Mouse (Mus musculus): ENCODE data around the gene Kcmf1.
"Not testable (repeated sequence)": the region's sequence is repeated elsewhere in the genome, so short reads cannot be mapped to it uniquely, and the experiment has no call there.

The Kcmf1 gene

DNA sequence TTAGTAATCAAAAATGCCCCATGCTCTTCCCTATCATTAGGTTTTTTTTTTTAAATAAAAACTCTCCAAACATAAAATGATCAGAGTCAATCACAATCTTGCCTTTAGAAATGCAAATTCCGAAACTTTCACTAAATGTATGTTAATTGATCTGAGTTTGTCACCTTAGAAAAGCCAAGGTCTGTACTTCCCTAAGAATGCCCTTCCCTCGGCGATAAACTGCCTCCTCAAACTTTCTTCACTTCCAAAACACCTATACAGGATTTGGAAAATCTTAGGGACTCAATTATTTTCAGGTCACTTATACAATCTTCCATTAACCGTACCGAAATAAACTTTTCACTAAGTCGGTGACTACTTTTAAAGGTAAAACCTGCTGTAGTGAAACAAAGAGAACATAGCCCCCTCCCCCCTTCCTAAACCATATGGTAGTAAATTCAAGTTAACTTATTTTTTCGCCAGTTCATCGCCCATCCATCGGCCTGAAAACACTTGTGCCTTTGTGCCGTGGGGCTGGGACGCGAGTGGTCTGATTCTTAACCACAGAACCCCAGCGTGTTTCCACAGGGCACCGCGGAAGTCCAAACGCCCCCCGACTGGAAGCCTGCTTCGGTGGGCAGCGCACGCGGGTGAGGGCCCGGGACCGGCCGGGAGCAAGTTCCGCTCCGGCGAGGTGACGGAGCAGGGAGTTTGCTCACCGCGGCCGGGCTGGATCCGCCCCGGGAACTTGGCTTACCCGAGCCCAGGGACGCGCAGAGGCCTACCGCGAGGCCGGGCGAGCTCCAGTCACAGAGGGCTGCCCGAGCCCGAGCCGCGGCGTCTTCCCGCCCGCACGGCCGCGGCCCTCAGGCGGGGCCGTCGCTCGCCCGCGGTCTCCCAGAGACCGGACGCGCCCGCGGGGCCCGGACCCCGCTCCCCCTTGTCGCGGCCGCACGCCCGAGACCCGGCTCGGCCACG lies 1.3 kb downstream of the Kcmf1 start:
- peak; percentile 74 for DNase-seq

DNA sequence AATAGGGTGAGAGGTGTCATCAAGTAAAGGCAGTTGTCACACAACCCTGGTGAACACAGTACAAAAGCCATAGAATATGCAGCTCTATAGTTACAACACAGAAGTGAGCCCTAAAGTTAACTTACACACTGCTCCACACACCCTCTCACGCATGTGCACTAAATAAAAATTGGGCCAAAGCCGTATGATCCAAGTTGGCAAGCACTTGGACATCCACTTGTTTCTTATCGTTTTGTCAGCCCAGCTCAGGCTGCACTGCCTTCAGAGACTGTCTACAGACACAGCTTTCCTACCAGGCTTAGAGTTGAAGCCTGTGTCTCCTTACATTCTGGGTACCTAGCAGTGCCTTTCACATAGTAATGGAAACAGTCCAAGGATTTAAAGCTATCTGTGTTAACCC lies 4.8 kb downstream of the Kcmf1 start:
- no peak for DNase-seq

DNA sequence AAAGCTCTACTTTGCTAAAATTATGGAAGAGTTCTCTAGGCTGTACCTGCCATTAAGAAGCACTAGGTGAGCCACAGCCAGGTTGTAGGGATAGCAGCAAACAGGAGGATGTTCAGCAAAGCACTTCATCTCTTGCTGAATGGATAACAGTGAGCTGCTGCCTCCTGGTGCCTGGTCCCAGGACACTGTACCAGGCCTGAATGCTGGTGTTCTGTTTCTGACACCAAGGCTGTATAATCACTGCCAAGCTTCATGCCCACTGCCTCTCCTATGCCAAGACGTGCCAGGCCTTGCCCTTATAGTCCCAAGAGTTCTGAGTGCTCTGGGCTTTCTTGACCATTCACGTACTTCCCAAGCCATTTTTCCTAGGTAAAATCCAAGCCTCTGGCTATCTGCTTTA lies 8.5 kb downstream of the Kcmf1 start:
- no peak for DNase-seq

DNA sequence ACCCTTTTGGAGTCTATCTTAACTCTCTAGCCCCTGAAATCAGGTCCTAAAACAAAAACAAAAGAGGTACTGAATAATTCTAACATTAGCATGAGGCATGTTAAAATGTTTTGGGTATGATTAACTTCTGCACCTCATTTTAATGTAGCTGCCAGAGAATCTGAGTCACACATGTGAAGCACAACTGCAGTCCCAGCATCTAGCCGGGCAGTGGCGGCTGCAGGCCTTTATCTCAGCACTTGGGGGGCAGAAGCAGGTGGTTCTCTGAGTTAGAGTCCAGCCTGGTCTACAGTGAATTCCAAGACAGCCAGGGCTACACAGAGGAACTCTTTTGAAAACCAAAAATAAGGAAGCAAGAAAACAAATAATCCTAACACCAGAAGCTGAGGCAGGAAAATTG lies 11.1 kb downstream of the Kcmf1 start:
- DNase-seq: no peak

DNA sequence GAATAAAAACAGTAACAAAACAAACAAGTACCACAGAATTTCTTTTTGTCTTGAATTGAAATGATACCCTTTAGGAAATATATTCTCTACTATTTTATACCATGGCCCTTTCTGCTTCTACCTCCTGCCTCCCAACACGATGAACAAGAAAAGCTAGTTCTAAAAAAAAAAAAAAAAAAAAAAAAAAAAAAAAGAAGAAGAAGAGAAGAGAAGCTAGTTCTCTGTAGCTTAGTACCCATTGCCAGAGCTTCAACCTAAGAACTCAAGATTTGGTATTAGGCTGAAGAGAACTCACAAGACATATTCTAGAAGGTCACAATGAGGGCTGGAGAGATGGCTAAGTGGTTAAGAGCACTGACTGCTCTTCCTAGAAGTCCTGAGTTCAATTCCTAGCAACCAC lies 14.5 kb downstream of the Kcmf1 start:
- no peak for DNase-seq

- no peak for DNase-seq
Observed at GRCm38 (mm10) chr6:72884767-72885166, 15.0 kb downstream of the Kcmf1 start.

DNA sequence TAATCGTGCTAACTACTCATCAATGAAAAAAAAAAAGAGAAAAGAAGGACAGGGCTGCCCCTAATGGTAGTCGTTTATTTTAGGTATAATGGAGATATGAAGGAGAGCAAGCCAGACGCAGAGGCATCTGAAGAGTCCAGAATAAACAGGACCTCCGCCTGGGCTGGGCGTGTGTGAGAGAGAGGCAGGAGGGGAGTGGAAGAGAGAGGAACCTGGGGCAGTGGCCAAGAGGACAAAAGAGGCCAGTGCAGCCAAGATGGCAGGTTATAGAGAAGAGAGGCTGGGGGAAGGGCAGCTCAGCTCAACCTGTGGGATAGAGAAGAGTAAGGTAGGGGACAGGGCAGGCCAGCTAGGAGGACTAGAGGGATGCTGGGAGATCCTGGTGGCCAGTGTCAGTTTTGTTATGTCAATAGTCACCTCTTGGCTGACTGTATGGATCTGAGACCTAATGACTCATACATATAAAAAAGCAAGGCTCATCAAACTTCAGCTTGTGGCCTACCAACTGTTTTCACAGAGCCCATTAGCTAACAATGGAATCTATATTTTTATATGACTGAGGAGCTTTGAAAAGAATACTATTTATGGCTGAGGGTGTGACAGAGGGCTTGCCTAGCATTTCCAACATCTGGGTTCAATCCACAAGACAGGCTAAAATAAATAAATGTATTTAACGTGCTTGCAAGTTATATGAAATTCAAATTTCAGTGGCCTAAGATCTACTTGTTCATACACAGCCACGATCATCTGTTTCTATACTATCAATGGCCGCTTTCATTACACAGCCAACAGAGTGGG lies 16.9 kb downstream of the Kcmf1 start:
- peak; percentile 36 to 38 for DNase-seq

DNA sequence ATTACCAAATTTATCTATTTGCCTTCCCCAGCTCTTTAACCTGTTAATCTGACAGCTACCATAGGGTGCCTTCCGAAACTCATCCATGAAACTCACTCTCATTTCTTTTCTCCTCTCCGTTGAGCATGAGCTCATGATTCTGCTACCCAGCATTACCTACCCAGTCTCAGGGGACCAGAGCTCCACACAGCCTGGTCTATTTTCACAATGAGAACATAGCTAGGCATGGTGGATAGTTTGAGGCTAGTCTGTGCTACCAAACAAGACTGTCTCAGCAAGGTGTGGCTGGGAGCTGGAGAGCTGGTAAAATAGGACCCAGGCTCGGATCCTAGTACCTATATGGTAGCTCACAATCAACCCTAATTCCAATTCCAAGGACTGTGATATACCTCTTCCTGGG lies 17.6 kb downstream of the Kcmf1 start:
- no peak for DNase-seq

DNA sequence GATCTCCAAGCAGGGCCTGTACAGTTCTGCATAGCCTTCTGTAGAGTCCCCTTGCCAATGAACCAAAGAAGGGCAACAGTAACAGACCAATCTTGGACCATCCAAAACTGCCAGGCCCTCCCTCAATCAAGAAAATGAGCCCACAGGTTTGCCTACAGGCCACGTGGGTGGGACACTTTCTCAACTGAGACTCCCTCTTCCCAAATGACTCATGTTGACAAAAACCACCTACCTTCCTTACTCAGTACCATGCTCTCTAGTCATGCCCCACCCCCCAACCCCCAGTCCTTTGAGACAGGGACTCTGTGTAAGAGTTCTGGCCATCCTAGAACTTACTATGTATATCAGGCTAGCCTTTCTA lies 18.2 kb downstream of the Kcmf1 start:
- DNase-seq: no peak

DNA sequence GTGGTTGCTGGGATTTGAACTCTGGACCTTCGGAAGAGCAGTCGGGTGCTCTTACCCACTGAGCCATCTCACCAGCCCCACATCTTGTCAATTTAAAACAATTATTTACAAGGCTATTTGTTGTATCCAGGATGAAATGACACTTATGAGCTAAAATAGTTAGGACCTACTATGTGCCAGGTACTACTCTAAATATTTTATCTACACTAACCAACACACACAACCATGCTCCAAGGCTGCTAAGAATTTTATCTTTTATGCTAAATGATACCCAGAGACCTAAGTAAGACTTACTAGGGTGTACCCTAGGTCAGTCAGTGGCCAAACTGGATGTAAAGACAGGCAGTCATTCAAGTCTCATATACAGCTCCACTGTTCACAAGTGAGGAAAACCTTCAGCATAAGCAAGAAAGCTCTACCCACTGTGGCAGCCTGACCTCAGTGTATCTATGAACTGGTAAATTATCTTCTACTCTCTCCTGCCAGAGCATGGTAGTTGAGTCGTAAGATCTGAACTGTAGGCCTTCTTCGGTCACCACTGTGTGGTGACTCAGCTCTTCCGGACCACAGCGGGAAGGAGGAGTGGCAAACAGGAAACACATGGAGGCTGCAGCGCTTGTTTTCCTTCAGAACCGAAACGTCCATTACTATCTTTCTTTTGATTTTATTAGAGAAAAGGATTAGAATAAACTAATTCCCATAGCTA lies 18.7 kb downstream of the Kcmf1 start:
- no peak for DNase-seq

- no peak for DNase-seq
Observed at GRCm38 (mm10) chr6:72876629-72877028, 23.1 kb downstream of the Kcmf1 start.

DNA sequence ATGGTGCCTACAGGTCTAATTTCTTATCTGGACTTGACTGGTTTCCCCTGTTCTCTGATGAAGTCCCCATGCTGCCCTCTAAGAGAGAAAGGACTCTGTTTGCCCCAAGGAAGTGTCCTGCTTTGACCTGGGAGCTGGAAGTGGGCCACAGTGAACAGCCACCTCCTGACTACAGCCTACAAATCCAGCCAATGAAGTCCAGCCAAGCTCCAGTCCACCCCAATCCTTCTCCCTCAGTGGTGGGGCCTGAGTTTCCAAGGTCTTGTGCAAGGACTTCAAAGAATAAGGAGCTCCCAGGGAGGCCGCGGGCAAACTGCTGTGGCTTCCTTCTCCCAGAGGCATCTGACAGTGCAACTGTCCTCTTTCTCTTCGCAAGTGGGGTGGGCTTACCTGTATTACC lies 26.4 kb downstream of the Kcmf1 start:
- peak; percentile 38 to 45 for DNase-seq

DNA sequence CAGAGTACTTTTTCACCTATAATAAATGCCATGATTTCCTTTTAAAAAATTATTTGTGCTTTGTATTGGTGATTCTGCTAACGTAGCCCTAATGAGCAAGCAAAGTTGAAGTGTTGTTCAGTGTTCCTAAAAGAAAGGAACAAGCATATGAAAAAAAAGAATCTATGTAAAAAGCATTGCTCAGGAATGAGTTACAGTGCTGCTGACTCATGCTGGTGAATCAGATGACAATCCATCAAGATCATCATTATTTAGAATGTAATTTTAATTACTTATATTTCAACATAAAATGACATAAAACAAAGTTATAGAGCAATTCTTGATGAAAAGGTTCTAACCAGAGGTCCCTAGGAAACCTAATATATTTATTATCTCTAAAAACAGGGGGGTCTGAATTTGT lies 27.5 kb downstream of the Kcmf1 start:
- no peak for DNase-seq

DNA sequence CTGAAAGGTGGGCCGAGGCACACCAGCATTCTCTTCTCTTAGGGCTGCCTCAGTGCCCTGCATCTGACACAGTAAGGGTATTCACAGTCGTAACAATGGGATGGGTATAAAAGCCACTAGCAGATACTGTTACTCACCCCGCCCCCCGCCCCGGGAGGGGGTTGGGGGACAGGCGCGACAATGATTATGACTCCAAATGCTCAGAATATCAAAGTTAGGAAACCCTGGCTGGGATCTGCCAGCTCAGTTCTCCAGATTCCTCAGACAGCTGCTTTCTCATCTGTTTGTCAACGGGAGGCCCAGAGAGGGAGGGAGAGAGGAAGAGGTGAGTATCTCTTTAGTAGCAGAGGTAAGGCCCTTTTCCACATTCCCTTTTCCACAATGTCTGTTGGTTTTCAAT lies 30.2 kb downstream of the Kcmf1 start:
- DNase-seq: no peak

DNA sequence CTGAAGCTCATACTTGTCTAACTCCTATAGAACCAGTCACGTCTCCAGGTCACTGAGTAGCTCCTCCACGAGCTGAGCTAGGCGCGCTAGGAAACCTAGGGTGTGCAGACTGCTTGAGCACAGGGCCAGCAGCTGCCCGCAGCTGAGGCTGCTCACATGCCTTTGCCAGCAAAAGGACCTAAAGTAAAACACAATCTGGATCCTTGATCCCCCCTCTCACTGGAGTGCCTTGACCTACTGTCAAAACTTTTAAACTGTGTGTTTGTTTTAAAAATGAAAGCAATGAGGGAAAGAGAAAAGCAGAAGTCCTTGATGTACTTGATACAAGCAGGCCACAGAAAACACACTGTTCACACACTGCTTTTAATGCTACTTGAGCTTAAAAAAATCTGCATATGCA lies 31.1 kb downstream of the Kcmf1 start:
- DNase-seq: no peak

GRCm38 (mm10) chr6:72867746-72868145 lies 32.0 kb downstream of the Kcmf1 start:
- DNase-seq: no peak

GRCm38 (mm10) chr6:72866232-72866631 lies 33.5 kb downstream of the Kcmf1 start:
- DNase-seq: no peak

- not testable (repeated sequence) for DNase-seq
Observed at GRCm38 (mm10) chr6:72862686-72863085, 37.1 kb downstream of the Kcmf1 start.

DNA sequence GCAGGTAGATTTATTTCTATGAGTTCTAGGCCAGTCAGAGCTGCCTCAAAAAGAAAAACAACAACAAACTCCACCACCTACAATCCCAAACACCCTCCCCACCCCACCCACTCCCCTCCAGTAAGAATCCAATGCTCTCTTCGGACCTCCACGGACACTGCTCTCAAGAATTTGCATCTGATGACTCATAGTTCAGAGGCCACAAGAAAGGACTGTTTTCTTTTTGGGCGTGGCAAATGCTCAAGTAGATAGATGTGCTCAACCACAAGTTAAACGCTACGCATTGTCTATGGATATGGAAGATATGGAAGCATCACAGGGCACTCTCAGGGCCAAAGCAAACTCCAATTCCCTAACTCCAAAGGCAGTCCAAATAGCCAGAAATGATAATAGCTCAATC lies 45.5 kb downstream of the Kcmf1 start:
- no peak for DNase-seq

DNA sequence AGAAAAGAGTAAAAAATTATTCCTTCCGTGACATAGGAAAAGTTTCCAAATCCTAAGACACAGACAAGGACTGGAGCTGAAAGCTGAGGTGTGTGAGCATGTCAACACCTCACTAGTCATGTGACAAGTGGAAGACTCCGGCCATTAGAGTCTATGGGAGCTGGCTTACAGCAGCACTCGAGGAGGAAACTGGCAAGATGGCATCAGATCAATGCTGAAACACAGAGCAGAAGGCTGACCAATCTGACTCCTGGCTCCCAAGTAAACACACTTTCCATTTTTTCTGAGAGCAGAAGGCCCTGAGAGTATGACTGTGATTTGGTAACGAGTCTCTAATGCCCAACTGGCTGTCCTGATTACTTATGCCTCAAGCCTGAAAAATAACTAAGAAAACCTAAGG lies 47.6 kb downstream of the Kcmf1 start:
- peak; percentile 29 to 52 for DNase-seq

- DNase-seq: peak; percentile 24 to 54
Observed at GRCm38 (mm10) chr6:72851633-72852032, 48.1 kb downstream of the Kcmf1 start.

- no peak for DNase-seq
Observed at GRCm38 (mm10) chr6:72841986-72842502, 57.7 kb downstream of the Kcmf1 start.
